Mouse (Mus musculus) G1E (cell line): Measurements from ENCODE around the gene Ccdc106. TPM values are rescaled to one million over a fixed set of nuclear protein-coding genes. Genes with fewer than 3 reads are reported as not detected.

ENCODE experiments used
- ATAC-seq: 2 replicates; pipeline ENCODE4 v1.8.0; 2016; ENCODE audit warnings: mild to moderate bottlenecking; ENCODE audit not compliant: insufficient number of reproducible peaks, poor library complexity, low FRiP score, severe bottlenecking; ENCODE audit errors: extremely low read depth
- DNase-seq: peaks from one replicate; pipeline ENCODE4 v3.0.0; 2012; ENCODE audit warnings: low spot score
- H3K27me3 ChIP-seq: 2 replicates; pipeline ENCODE4 v1.6.1; 2012; ENCODE audit warnings: mild to moderate bottlenecking, low read length, inconsistent platforms; ENCODE audit not compliant: insufficient read depth
- H3K36me3 ChIP-seq: replicated peaks from 2 replicates; pipeline ENCODE3; 2012; ENCODE audit warnings: mild to moderate bottlenecking, inconsistent platforms
- H3K4me1 ChIP-seq: 2 replicates; pipeline ENCODE4 v1.6.1; 2012; ENCODE audit warnings: low read depth, low read length, inconsistent platforms, mixed read lengths; ENCODE audit not compliant: insufficient read depth
- H3K4me3 ChIP-seq: 2 replicates; pipeline ENCODE4 v1.5.1; 2012; ENCODE audit warnings: low read depth, mild to moderate bottlenecking, inconsistent platforms, low read length, moderate library complexity, mixed read lengths
- H3K9me3 ChIP-seq: replicated peaks from 2 replicates; pipeline ENCODE4 v1.6.1; 2012; ENCODE audit warnings: inconsistent platforms
- CTCF ChIP-seq: IDR thresholded peaks from 2 replicates; pipeline ENCODE4 v1.5.1; 2012; ENCODE audit warnings: low read depth, low read length, inconsistent platforms, mixed read lengths
- GATA1 ChIP-seq: IDR thresholded peaks from 2 replicates; pipeline ENCODE4 v1.6.1; 2012; ENCODE audit warnings: borderline replicate concordance, low read length, inconsistent platforms, mixed read lengths
- GATA2 ChIP-seq: IDR thresholded peaks from 2 replicates; pipeline ENCODE4 v1.6.1; 2012; ENCODE audit warnings: low read depth, low read length, inconsistent platforms, borderline replicate concordance
- POLR2AphosphoS5 ChIP-seq: IDR thresholded peaks from 2 replicates; pipeline ENCODE4 v1.6.1; 2012; ENCODE audit warnings: low read depth, low read length, inconsistent platforms; ENCODE audit not compliant: insufficient replicate concordance
- TAL1 ChIP-seq: conservative IDR thresholded peaks from 2 replicates; pipeline ENCODE4 v1.6.1; 2012; ENCODE audit warnings: low read depth, low read length, inconsistent platforms, mixed read lengths
- polyA plus RNA-seq: library from polyadenylated mRNA; stranded (reverse); fragments of >175 nt; gene quantifications from 2 replicates; pipeline ENCODE4 v1.2.3, GENCODE M21; 2012
- total RNA-seq, 2 experiments: library from RNA; stranded (forward) in 1 of 2; stranded (reverse) in 1 of 2; fragments of 200-1000 nt in 1 of 2; fragments of >200 nt in 1 of 2; fragmentation: Nextera tagmentation in 1 of 2; gene quantifications; 2 replicates each; pipeline ENCODE4 v1.2.3; 2014 to 2017

The Ccdc106 gene
- total and polyA plus RNA-seq, 3 experiments: 0.21 TPM; not detected in 2

- DNase-seq (no peak), ATAC-seq (no peak)
- Histone ChIP-seq H3K27me3 (peaks cover 78% of the 10 kb centered on the region), H3K4me1 (peaks cover 6% of the 10 kb centered on the region; the same call in 1 of the 2 replicates), H3K36me3 (no peaks in the 10 kb centered on the region), H3K4me3 (0 out of 2 replicates have a peak overlapping the region, but pooled peaks have one; percentile 1), H3K9me3 (peaks cover 4% of the 10 kb centered on the region; the same call in 1 of the 2 replicates)
- no peak for TF ChIP-seq TAL1
- TF ChIP-seq GATA2: no peak
- TF ChIP-seq CTCF: no peak
- no peak for TF ChIP-seq GATA1
- no peak for TF ChIP-seq POLR2AphosphoS5
Measured at GRCm38 (mm10) chr7:5052931-5053343, 32.6 kb downstream of the Ccdc106 start.

GRCm38 (mm10) chr7:5053456-5054179 lies 33.3 kb downstream of the Ccdc106 start:
- no peak overlapping the region for H3K4me3 ChIP-seq
- H3K4me1 ChIP-seq: peaks cover 6% of the 10 kb centered on the region; the same call in 1 of the 2 replicates
- no peak for ATAC-seq
- H3K36me3 ChIP-seq: no peaks in the 10 kb centered on the region
- no peak for TF ChIP-seq POLR2AphosphoS5
- no peak for TF ChIP-seq GATA1
- no peak for TF ChIP-seq CTCF
- no peak for TF ChIP-seq TAL1
- TF ChIP-seq GATA2: no peak
- H3K9me3 ChIP-seq: peaks cover 4% of the 10 kb centered on the region; the same call in 1 of the 2 replicates
- no peak for DNase-seq
- H3K27me3 ChIP-seq: peaks cover 77% of the 10 kb centered on the region

GRCm38 (mm10) chr7:5056651-5057263 lies 36.4 kb downstream of the Ccdc106 start:
- Histone ChIP-seq H3K36me3 (peaks cover 5% of the 10 kb centered on the region), H3K9me3 (peaks cover 4% of the 10 kb centered on the region; the same call in 1 of the 2 replicates), H3K27me3 (peaks cover 59% of the 10 kb centered on the region), H3K4me3 (no peak overlapping the region), H3K4me1 (peaks cover 21% of the 10 kb centered on the region)
- no peak for DNase-seq
- no peak for ATAC-seq
- TF ChIP-seq GATA1 (no peak), POLR2AphosphoS5 (no peak), CTCF (no peak), TAL1 (no peak), GATA2 (no peak)

- Histone ChIP-seq H3K9me3 (peaks cover 4% of the 10 kb centered on the region; the same call in 1 of the 2 replicates), H3K27me3 (peaks cover 53% of the 10 kb centered on the region), H3K4me1 (peaks cover 19% of the 10 kb centered on the region), H3K36me3 (peaks cover 5% of the 10 kb centered on the region), H3K4me3 (no peak overlapping the region)
- DNase-seq (no peak), ATAC-seq (no peak)
- TF ChIP-seq POLR2AphosphoS5 (no peak), GATA2 (no peak)
Measured at GRCm38 (mm10) chr7:5057381-5057780, 37.0 kb downstream of the Ccdc106 start.

GRCm38 (mm10) chr7:5057804-5058203 lies 37.5 kb downstream of the Ccdc106 start:
- no peak for DNase-seq
- H3K4me3 ChIP-seq: no peak overlapping the region

GRCm38 (mm10) chr7:5058631-5059030 lies 38.3 kb downstream of the Ccdc106 start:
- TF ChIP-seq GATA2: no peak
- TF ChIP-seq GATA1: no peak
- no peak for TF ChIP-seq CTCF
- no peak for TF ChIP-seq POLR2AphosphoS5
- no peak for TF ChIP-seq TAL1
- Histone ChIP-seq H3K36me3 (peaks cover 5% of the 10 kb centered on the region), H3K27me3 (peaks cover 41% of the 10 kb centered on the region), H3K4me1 (peaks cover 19% of the 10 kb centered on the region), H3K9me3 (no peaks in the 10 kb centered on the region), H3K4me3 (no peak overlapping the region)
- DNase-seq (no peak), ATAC-seq (no peak)

More at GRCm38 (mm10) chr7:5057804-5058203, 37.5 kb downstream of the Ccdc106 start:
- peaks cover 4% of the 10 kb centered on the region; the same call in 1 of the 2 replicates for H3K9me3 ChIP-seq
- TF ChIP-seq GATA2 (no peak), TAL1 (no peak), CTCF (no peak), POLR2AphosphoS5 (no peak), GATA1 (no peak)
- H3K4me1 ChIP-seq: peaks cover 19% of the 10 kb centered on the region
- peaks cover 5% of the 10 kb centered on the region for H3K36me3 ChIP-seq
- peaks cover 49% of the 10 kb centered on the region for H3K27me3 ChIP-seq
- no peak for ATAC-seq
